Mouse (Mus musculus): ENCODE measurements around the gene Gm3676.
"Not testable (repeated sequence)": the region's sequence is repeated elsewhere in the genome, so short reads cannot be mapped to it uniquely, and the experiment has no call there.

Gm3676 gene

GRCm38 (mm10) chr14:41646387-41646786, at the start of gene Gm3676:
Gene Gm3676, minus strand, starts transcription at chr14:41646487.
- H3K36me3 ChIP-seq (ENCODE audit: control insufficient read depth, insufficient read depth, low read length, poor library complexity, severe bottlenecking); DNase-seq (ENCODE audit: low read depth, low spot score); H3K27me3 ChIP-seq (ENCODE audit: control insufficient read depth, insufficient read depth, low read length, poor library complexity, severe bottlenecking): not testable (repeated sequence)

GRCm38 (mm10) chr14:41648176-41648575, 1.9 kb upstream of the Gm3676 start:
- H3K27me3 ChIP-seq (ENCODE audit: control insufficient read depth, insufficient read depth, low read length, poor library complexity, severe bottlenecking); DNase-seq (ENCODE audit: low read depth, low spot score); H3K36me3 ChIP-seq (ENCODE audit: control insufficient read depth, insufficient read depth, low read length, poor library complexity, severe bottlenecking): not testable (repeated sequence)

- H3K27me3 ChIP-seq (ENCODE audit: control insufficient read depth, insufficient read depth, low read length, poor library complexity, severe bottlenecking); DNase-seq (ENCODE audit: low read depth, low spot score); H3K36me3 ChIP-seq (ENCODE audit: control insufficient read depth, insufficient read depth, low read length, poor library complexity, severe bottlenecking): not testable (repeated sequence)
These were observed 16.1 kb downstream of the Gm3676 start for GRCm38 (mm10) chr14:41630144-41630543.

- H3K27me3 ChIP-seq (ENCODE audit: control insufficient read depth, insufficient read depth, low read length, poor library complexity, severe bottlenecking); H3K36me3 ChIP-seq (ENCODE audit: control insufficient read depth, insufficient read depth, low read length, poor library complexity, severe bottlenecking); DNase-seq (ENCODE audit: low read depth, low spot score): not testable (repeated sequence)
These were observed 21.8 kb downstream of the Gm3676 start, which contains the start of gene Gm3072 for GRCm38 (mm10) chr14:41624512-41624911. Gene Gm3072, minus strand, starts transcription at chr14:41624612.

GRCm38 (mm10) chr14:41622535-41622934, 23.8 kb downstream of the Gm3676 start:
- DNase-seq (ENCODE audit: low read depth, low spot score); H3K36me3 ChIP-seq (ENCODE audit: control insufficient read depth, insufficient read depth, low read length, poor library complexity, severe bottlenecking); H3K27me3 ChIP-seq (ENCODE audit: control insufficient read depth, insufficient read depth, low read length, poor library complexity, severe bottlenecking): not testable (repeated sequence)

- H3K27me3 ChIP-seq (ENCODE audit: control insufficient read depth, insufficient read depth, low read length, poor library complexity, severe bottlenecking); DNase-seq (ENCODE audit: low read depth, low spot score); H3K36me3 ChIP-seq (ENCODE audit: control insufficient read depth, insufficient read depth, low read length, poor library complexity, severe bottlenecking): not testable (repeated sequence)
These were observed 35.6 kb downstream of the Gm3676 start for GRCm38 (mm10) chr14:41610690-41611089.

GRCm38 (mm10) chr14:41600935-41601334, 45.4 kb downstream of the Gm3676 start:
- not testable (repeated sequence) for H3K27me3 ChIP-seq (ENCODE audit: control insufficient read depth, insufficient read depth, low read length, poor library complexity, severe bottlenecking); DNase-seq (ENCODE audit: low read depth, low spot score); H3K36me3 ChIP-seq (ENCODE audit: control insufficient read depth, insufficient read depth, low read length, poor library complexity, severe bottlenecking)
